Mouse (Mus musculus) kidney, adult 2 months (tissue): ENCODE data around the gene Anp32e. TPM values are rescaled to one million over a fixed set of nuclear protein-coding genes. Genes with fewer than 3 reads are reported as not detected.

Experiments
- DNase-seq: peaks from one replicate; pipeline ENCODE4 v3.0.0; 2021
- H3K27ac ChIP-seq: fragments of 200-500 bp; 2 replicates; pipeline ENCODE4 v1.5.1; 2012; ENCODE audit warnings: low read depth, low read length, control low read depth, inconsistent platforms; ENCODE audit not compliant: insufficient read depth
- H3K27me3 ChIP-seq: fragments of 200-500 bp; replicated peaks from 2 replicates; pipeline ENCODE4 v1.6.1; 2012; ENCODE audit warnings: mild to moderate bottlenecking, moderate library complexity, low read length, inconsistent platforms; ENCODE audit not compliant: control insufficient read depth, insufficient read depth
- H3K36me3 ChIP-seq: fragments of 200-500 bp; 2 replicates; pipeline ENCODE4 v1.6.1; 2012; ENCODE audit warnings: mild to moderate bottlenecking, moderate library complexity, low read length, inconsistent platforms; ENCODE audit not compliant: control insufficient read depth, insufficient read depth
- H3K4me1 ChIP-seq: fragments of 200-500 bp; 2 replicates; pipeline ENCODE4 v1.6.1; 2011; ENCODE audit warnings: low read length; ENCODE audit not compliant: control insufficient read depth, insufficient read depth
- H3K4me3 ChIP-seq: fragments of 200-500 bp; 2 replicates; pipeline ENCODE4 v1.5.1; 2011; ENCODE audit warnings: mild to moderate bottlenecking, low read depth, low read length, control low read depth; ENCODE audit not compliant: insufficient read depth
- CTCF ChIP-seq: fragments of 200-500 bp; conservative IDR thresholded peaks from 2 replicates; pipeline ENCODE4 v1.5.1; 2011; ENCODE audit warnings: low read depth, mild to moderate bottlenecking, control low read depth, low read length, moderate library complexity, mixed read lengths; ENCODE audit not compliant: insufficient read depth, insufficient read length
- POLR2A ChIP-seq: fragments of 200-500 bp; IDR thresholded peaks from one replicate; pipeline ENCODE4 v1.6.1; 2011; ENCODE audit warnings: low read depth, low read length, control low read depth
- WGBS: fragments of 180-500 bp; shearing (Covaris S2); methylation state at CpG from one replicate; pipeline ENCODE4 v1.1.7; 2018; 5-methylcytosine and 5-hydroxymethylcytosine counted together
- polyA plus RNA-seq: library from polyadenylated mRNA; depleted of rRNA; stranded (reverse); fragments of >200 nt; gene quantifications from 2 replicates; pipeline ENCODE4 v1.2.3, GENCODE M21; 2012; rRNA removed

The Anp32e gene
- polyA plus RNA-seq, 1 experiment, result 18.5 TPM

DNA sequence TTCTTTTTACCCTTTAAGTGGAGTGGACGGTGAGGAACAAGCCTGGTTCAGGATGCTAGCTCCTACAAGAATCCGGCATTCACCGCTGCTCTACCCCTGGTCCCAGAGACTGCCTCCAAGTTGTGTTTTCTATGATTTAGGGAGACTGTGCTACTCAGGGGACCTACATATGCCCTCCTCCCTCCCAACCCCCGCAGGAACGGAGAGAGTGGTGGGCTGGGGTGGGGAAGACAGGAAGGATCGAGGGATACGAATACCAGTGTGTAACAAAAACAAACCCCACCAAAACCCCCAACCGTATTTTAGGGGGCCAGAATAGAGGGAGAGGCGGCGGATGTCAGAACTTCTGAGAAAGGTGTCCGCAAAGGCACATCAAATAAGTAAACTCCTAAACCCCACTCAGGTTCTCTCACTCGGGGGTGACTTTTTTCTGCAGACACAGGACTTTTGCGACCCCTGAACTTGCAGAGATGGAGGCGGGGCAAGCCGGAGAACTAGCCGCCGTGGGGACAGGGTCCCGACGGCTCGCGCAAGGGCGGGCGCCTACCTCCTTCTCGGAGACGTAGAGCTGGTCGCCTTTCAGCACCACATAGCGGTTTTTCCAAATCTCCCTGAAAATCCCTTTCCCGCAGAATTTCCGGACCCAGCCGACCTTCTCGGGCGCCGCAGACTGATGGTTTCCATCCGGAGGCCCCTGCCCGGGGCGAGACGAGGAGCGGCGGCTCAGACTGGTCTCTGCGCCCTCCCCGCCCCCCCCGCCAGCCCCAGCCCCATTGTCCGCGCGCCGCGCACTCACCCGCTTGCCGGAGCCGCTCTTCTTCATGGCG, 66.1 kb downstream of the Anp32e start:
- Histone ChIP-seq H3K4me1 (0 out of 2 replicates have a peak, but pooled peaks cover 2% of the 10 kb centered on the region), H3K27ac (peak overlapping the region; percentile 90), H3K4me3 (peak overlapping the region; percentile 48), H3K36me3 (no peaks in the 10 kb centered on the region), H3K27me3 (no peaks in the 10 kb centered on the region)
- TF ChIP-seq CTCF (no peak), POLR2A (no peak)
- WGBS, result 12% methylated on average over 50 of the region's 51 CpGs
- DNase-seq, result peak; percentile 32

DNA sequence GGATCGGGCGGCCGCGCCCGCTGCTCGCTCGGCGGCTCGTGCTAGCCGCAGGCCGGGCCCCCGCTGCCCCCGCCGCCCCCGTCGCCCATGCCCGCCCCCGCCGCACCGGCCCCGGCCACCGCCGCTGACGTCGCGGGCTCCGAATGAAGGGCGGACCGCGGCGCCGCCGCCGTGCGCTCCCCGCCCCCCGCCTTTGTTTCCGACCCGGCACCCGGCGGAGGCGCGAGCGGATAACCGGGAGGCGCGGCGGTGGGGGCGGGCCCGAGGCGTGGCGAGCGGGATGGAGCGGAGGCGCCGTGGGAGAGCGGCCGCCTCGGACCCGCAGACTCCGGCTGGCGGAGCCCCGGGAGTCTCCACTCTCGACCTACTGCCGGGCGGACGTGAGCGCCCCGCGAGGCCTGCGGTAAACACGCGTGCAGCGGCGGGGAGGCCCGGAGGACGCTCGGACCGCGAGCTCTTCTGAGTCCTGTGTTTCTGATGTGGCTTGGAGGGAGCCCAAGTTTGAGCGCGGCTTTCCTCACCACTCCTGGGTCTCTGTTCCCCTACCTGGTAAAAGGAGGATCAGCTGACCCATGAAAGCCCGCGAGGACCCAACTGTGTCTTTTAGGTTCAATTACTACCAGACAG, 66.9 kb downstream of the Anp32e start, which contains the start of gene Plekho1:
Plekho1 (minus strand) TSS at position 200 of the 627 bp plus-strand sequence.
- WGBS, result under 1% methylated on average over 57 of the region's 84 CpGs
- H3K27me3 ChIP-seq, result no peaks in the 10 kb centered on the region
- no peaks in the 10 kb centered on the region for H3K36me3 ChIP-seq
- peak within 1 kb of the TSS; percentile 48 for H3K4me3 ChIP-seq
- peak; percentile 69 for DNase-seq
- TF ChIP-seq CTCF, result no peak
- H3K27ac ChIP-seq, result peak within 1 kb of the TSS; percentile 90
- H3K4me1 ChIP-seq, result 0 out of 2 replicates have a peak, but pooled peaks cover 2% of the 10 kb centered on the region

DNA sequence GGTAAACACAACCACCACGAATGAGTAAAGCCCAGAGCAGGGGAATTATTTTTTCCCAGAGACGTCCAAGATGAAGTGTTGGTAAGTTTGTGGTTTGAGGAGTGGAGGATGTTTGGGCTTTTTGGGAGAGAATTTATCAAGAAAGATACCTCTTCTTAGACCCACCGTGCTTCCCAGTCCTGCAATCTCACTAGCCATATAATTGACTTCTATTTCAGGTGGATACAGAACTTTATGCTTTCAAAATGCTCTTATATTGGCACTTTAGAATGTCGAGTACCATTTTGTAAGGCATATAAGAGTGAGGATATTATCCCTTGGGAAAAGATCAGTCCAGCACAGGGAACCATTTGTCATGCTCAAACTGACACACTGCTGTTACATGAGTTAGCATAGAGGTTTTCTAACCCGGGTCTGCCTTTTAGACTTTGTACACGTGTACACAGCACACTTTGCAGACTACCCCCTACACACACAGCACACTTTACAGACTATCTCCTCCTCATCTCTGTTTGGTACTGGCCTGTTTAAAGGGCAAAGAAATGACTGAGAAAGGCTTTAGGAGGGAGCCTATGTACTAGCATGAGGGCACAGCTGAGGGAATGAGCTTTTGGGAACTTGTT, 67.5 kb downstream of the Anp32e start:
- Histone ChIP-seq H3K4me3 (peak overlapping the region; percentile 48), H3K27ac (peak overlapping the region; percentile 60), H3K27me3 (no peaks in the 10 kb centered on the region), H3K4me1 (0 out of 2 replicates have a peak, but pooled peaks cover 2% of the 10 kb centered on the region), H3K36me3 (no peaks in the 10 kb centered on the region)
- no peak for TF ChIP-seq POLR2A
- TF ChIP-seq CTCF, result no peak
- 30% methylated on average over 6 of the region's 6 CpGs for WGBS
- DNase-seq, result no peak

Other genes with a start within 250 kb of the Anp32e start
- gene Adamtsl4, start 241.3 kb upstream of the Anp32e start, polyA plus RNA-seq, result 5.2 and 6.0 TPM in 2 replicates
- gene Ecm1, start 189.7 kb upstream of the Anp32e start, polyA plus RNA-seq, result 494 and 636 TPM in 2 replicates
- gene Tars2, start 169.0 kb upstream of the Anp32e start, polyA plus RNA-seq, result 28.2 and 29.3 TPM in 2 replicates
- 12.6 and 13.9 TPM in 2 replicates for gene Rprd2, start 110.4 kb upstream of the Anp32e start, polyA plus RNA-seq
- 12.4 and 14.6 TPM in 2 replicates for gene Prpf3, start 73.4 kb upstream of the Anp32e start, polyA plus RNA-seq
- 172 and 274 TPM in 2 replicates for gene Mrps21, start 57.7 kb upstream of the Anp32e start, polyA plus RNA-seq
- gene Ciart, start 47.0 kb upstream of the Anp32e start, polyA plus RNA-seq, result 5.1 and 6.0 TPM in 2 replicates
- gene BC028528, start 37.2 kb upstream of the Anp32e start, polyA plus RNA-seq, result 5.7 and 8.1 TPM in 2 replicates
- 177 and 182 TPM in 2 replicates for gene Aph1a, start 35.3 kb upstream of the Anp32e start, polyA plus RNA-seq
- gene Car14, start 24.6 kb upstream of the Anp32e start, polyA plus RNA-seq, result 206 TPM in 2 replicates
- gene Plekho1, start 66.8 kb downstream of the Anp32e start, polyA plus RNA-seq, result 32.4 and 33.2 TPM in 2 replicates
- gene Vps45, start 129.2 kb downstream of the Anp32e start, polyA plus RNA-seq, result 6.7 and 7.9 TPM in 2 replicates
- 10.1 and 15.0 TPM in 2 replicates for gene Otud7b, start 175.3 kb downstream of the Anp32e start, polyA plus RNA-seq
- 56.8 and 65.7 TPM in 2 replicates for gene Mtmr11, start 232.8 kb downstream of the Anp32e start, polyA plus RNA-seq
- gene Sf3b4, start 243.1 kb downstream of the Anp32e start, polyA plus RNA-seq, result 52.6 and 57.3 TPM in 2 replicates